Mouse (Mus musculus): Measurements from ENCODE around the gene Ap3b2.
A peak's percentile ranks its signal among the peaks of the same experiment; 100 is the strongest.
"Not testable (repeated sequence)": the region's sequence is repeated elsewhere in the genome, so short reads cannot be mapped to it uniquely, and the experiment has no call there.

Gene Ap3b2

GRCm38 (mm10) chr7:81493331-81494021 lies at the start of gene Ap3b2:
TSS of gene Ap3b2 (minus strand) at chr7:81493925.
- DNase-seq = peak; percentile 13 to 52

GRCm38 (mm10) chr7:81542934-81543333 lies 49.2 kb upstream of the Ap3b2 start:
- DNase-seq = no peak

- peak; percentile 50 to 75 for DNase-seq
Measured at GRCm38 (mm10) chr7:81541924-81542524, 48.3 kb upstream of the Ap3b2 start.

- no peak for DNase-seq
Measured at GRCm38 (mm10) chr7:81540999-81541398, 47.3 kb upstream of the Ap3b2 start.

- DNase-seq = no peak
Measured at GRCm38 (mm10) chr7:81539565-81539964, 45.8 kb upstream of the Ap3b2 start.

GRCm38 (mm10) chr7:81538070-81538675 lies 44.4 kb upstream of the Ap3b2 start:
- DNase-seq = no peak

GRCm38 (mm10) chr7:81536478-81536877 lies 42.8 kb upstream of the Ap3b2 start:
- DNase-seq = no peak

GRCm38 (mm10) chr7:81531462-81531861 lies 37.7 kb upstream of the Ap3b2 start:
- no peak for DNase-seq

- DNase-seq = no peak
Measured at GRCm38 (mm10) chr7:81528918-81529317, 35.2 kb upstream of the Ap3b2 start.

- DNase-seq = no peak
Measured at GRCm38 (mm10) chr7:81523663-81524017, 29.9 kb upstream of the Ap3b2 start.

GRCm38 (mm10) chr7:81523008-81523662 lies 29.4 kb upstream of the Ap3b2 start:
- peak; percentile 87 for DNase-seq

GRCm38 (mm10) chr7:81516154-81517030 lies 22.7 kb upstream of the Ap3b2 start:
- DNase-seq = peak; percentile 36 to 39

- peak in 1 of 2 experiments; percentile 29 for DNase-seq
Measured at GRCm38 (mm10) chr7:81514906-81515590, 21.3 kb upstream of the Ap3b2 start.

- DNase-seq = no peak
Measured at GRCm38 (mm10) chr7:81501050-81501449, 7.3 kb upstream of the Ap3b2 start.

GRCm38 (mm10) chr7:81498181-81498580 lies 4.5 kb upstream of the Ap3b2 start, which contains the start of gene BC048679:
TSS of gene BC048679 (minus strand) at chr7:81498281.
- DNase-seq = no peak

GRCm38 (mm10) chr7:81497171-81497570 lies 3.4 kb upstream of the Ap3b2 start:
- DNase-seq = no peak

- no peak for DNase-seq
Measured at GRCm38 (mm10) chr7:81492628-81493027, 1.1 kb downstream of the Ap3b2 start.

GRCm38 (mm10) chr7:81489649-81490048 lies 4.1 kb downstream of the Ap3b2 start:
- no peak for DNase-seq

GRCm38 (mm10) chr7:81480800-81481199 lies 12.9 kb downstream of the Ap3b2 start:
- DNase-seq = no peak

GRCm38 (mm10) chr7:81479531-81480090 lies 14.1 kb downstream of the Ap3b2 start:
- no peak for DNase-seq

GRCm38 (mm10) chr7:81478261-81478660 lies 15.5 kb downstream of the Ap3b2 start:
- DNase-seq = not testable (repeated sequence)

- DNase-seq = no peak
Measured at GRCm38 (mm10) chr7:81476833-81477232, 16.9 kb downstream of the Ap3b2 start.
